Mouse (Mus musculus): ENCODE data around the gene Tmigd3. TPM values are rescaled to one million over a fixed set of nuclear protein-coding genes. Genes with fewer than 3 reads are reported as not detected.

Tmigd3 gene
- polyA plus RNA-seq, 1 experiment from 2014 or later: 0.24 TPM

- 58% methylated on average over 3 of the region's 3 CpGs for WGBS (ENCODE audit: insufficient replicate concordance)
- no peaks in the 10 kb centered on the region for H3K27me3 ChIP-seq
Observed at GRCm38 (mm10) chr3:105973411-105973810, 102.7 kb downstream of the Tmigd3 start, which contains the start of gene Ovgp1. Ovgp1 (plus strand) TSS chr3:105973711.

More at GRCm38 (mm10) chr3:105973411-105973810, 102.7 kb downstream of the Tmigd3 start, which contains the start of gene Ovgp1:
- H3K27ac ChIP-seq (replicated peaks): no peak within 1 kb of the TSS
- H3K36me3 ChIP-seq (replicated peaks): peaks cover 18% of the 10 kb centered on the region
- H3K9me3 ChIP-seq (replicated peaks): no peaks in the 10 kb centered on the region
- no peaks in the 10 kb centered on the region for H3K4me1 ChIP-seq (replicated peaks)
- ATAC-seq (ENCODE audit: insufficient read depth): no peak
- H3K4me3 ChIP-seq (replicated peaks): no peak within 1 kb of the TSS
- H3K4me2 ChIP-seq: no peak within 1 kb of the TSS
- no peak within 1 kb of the TSS for H3K9ac ChIP-seq

Other genes with a start within 250 kb of the Tmigd3 start
- 16.7 and 19.0 TPM in 2 replicates for gene Ddx20, start 183.3 kb upstream of the Tmigd3 start, polyA plus RNA-seq (2015; fragmentation: Nextera tagmentation; extraction: Ambion mirVana)
- 0.26 and 0.32 TPM in 2 replicates for gene Inka2, start 166.3 kb upstream of the Tmigd3 start, polyA plus RNA-seq (2015; fragmentation: Nextera tagmentation; extraction: Ambion mirVana)
- 87.8 and 106 TPM in 2 replicates for gene Rap1a, start 69.6 kb upstream of the Tmigd3 start, polyA plus RNA-seq (2015; fragmentation: Nextera tagmentation; extraction: Ambion mirVana)
- 0.64 and 0.82 TPM in 2 replicates for gene Adora3, start within 50 bp of the Tmigd3 start, polyA plus RNA-seq (2015; fragmentation: Nextera tagmentation; extraction: Ambion mirVana)
- gene I830077J02Rik, start 61.8 kb downstream of the Tmigd3 start, polyA plus RNA-seq (2015; fragmentation: Nextera tagmentation; extraction: Ambion mirVana): 3.2 and 3.5 TPM in 2 replicates
- 39.8 and 41.1 TPM in 2 replicates for gene Wdr77, start 88.5 kb downstream of the Tmigd3 start, polyA plus RNA-seq (2015; fragmentation: Nextera tagmentation; extraction: Ambion mirVana)
- gene Atp5f1, start 89.2 kb downstream of the Tmigd3 start, polyA plus RNA-seq (2015; fragmentation: Nextera tagmentation; extraction: Ambion mirVana): 286 and 308 TPM in 2 replicates
- gene Ovgp1, start 102.8 kb downstream of the Tmigd3 start, polyA plus RNA-seq (2015; fragmentation: Nextera tagmentation; extraction: Ambion mirVana): 0.36 and 0.74 TPM in 2 replicates
- not detected in 2 replicates for gene Pifo, start 143.7 kb downstream of the Tmigd3 start, polyA plus RNA-seq (2015; fragmentation: Nextera tagmentation; extraction: Ambion mirVana)
- gene Chil5, start 161.9 kb downstream of the Tmigd3 start, polyA plus RNA-seq (2015; fragmentation: Nextera tagmentation; extraction: Ambion mirVana): 0.10 and 0.24 TPM in 2 replicates
- not detected in 2 replicates for gene Chia1, start 242.3 kb downstream of the Tmigd3 start, polyA plus RNA-seq (2015; fragmentation: Nextera tagmentation; extraction: Ambion mirVana)